Mouse (Mus musculus): ENCODE data around the gene Tmem30b. TPM values are rescaled to one million over a fixed set of nuclear protein-coding genes. Genes with fewer than 3 reads are reported as not detected.
A peak's percentile ranks its signal among the peaks of the same experiment; 100 is the strongest.
"Not testable (repeated sequence)": the region's sequence is repeated elsewhere in the genome, so short reads cannot be mapped to it uniquely, and the experiment has no call there.

Tmem30b gene
- total RNA-seq, 2 experiments from 2014 or later: 0.11 TPM; not detected in 1

DNA sequence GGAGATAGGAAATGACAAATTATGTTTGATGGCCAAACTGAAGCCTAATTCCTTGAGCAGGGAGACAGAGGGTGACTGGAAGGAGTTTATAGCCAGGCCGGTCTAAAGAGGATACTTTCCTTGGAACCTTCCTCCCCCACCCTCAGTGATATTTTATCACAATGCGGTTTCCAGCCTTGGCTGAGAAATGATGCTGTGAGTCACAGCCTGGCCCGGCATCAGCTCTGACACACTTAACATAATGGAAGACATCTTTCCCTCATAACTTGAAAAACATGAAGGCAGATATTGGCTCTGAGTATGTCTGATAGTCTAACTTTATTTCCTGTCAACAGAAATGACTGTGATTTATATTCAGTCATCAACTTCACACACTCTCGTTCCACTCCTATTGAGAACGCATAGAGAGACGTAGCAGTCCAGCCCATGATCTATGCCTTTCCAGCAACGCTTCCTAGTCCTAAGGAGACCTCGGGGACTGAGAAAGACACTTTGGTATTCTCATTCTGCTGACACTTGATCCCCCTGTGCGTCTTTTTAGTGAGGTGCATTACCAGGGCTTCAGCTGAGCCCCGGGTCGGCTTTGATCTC lies 14.2 kb downstream of the Tmem30b start:
- TF ChIP-seq CTCF (IDR thresholded peaks at IDR 0.05): no peak
- intact Hi-C loops (cut with DNase I): no loop called here
- Histone ChIP-seq H3K4me3 (no peak overlapping the region), H3K27ac (no peak overlapping the region)
- DNase-seq (ENCODE audit: extremely low spot score in 1 of 2, low spot score in 2 of 2): peak in 1 of 2 experiments; percentile 42

DNA sequence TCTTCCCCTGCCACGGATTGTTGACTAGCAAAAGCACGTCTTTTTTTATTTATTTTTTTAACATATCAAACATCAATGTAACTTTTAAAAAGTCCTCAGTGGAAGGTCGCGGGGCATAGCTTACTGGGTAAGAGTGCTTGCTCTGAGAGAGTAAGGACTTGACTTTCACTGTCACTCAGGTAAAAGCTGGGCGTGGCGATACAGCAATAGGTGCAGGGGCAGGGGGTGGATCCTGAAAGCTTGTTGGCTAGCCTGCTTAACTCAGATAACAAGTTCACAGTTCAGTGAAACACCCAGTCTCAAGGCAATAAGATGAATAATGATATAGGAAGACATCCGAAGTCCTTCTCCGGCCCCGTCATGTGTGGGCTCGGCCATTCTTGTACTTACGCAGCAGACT lies 16.6 kb downstream of the Tmem30b start:
- intact Hi-C loops (cut with DNase I): no loop called here
- DNase-seq (ENCODE audit: extremely low spot score in 1 of 2, low spot score in 2 of 2): no peak

DNA sequence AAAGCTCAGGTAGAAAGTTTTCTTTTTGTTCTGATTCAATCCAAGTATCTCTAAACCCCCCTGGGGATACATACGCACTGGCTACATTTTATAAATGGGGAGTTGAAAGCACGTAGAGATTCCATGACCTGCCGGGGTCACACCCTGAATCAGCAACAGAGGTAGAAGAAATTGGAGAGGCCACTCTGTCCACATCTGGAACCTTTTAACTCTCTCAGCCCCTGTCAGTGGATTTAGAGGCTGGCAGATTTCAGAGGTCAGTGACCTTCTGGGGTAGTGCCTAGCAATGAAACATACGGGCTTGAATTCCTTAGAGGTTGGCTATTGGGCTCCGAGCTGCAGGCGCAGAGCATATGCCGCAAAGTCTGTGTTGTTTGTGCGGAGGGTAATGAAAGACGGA lies 17.1 kb downstream of the Tmem30b start:
- intact Hi-C loops (cut with DNase I): no loop called here
- no peak overlapping the region for H3K27ac ChIP-seq
- no peak overlapping the region for H3K4me3 ChIP-seq
- TF ChIP-seq CTCF (IDR thresholded peaks at IDR 0.05): no peak
- DNase-seq (ENCODE audit: extremely low spot score in 1 of 2, low spot score in 2 of 2): no peak

More for the DNA sequence above, 16.6 kb downstream of the Tmem30b start:
- TF ChIP-seq CTCF (IDR thresholded peaks at IDR 0.05): no peak
- no peak overlapping the region for H3K27ac ChIP-seq
- no peak overlapping the region for H3K4me3 ChIP-seq

DNA sequence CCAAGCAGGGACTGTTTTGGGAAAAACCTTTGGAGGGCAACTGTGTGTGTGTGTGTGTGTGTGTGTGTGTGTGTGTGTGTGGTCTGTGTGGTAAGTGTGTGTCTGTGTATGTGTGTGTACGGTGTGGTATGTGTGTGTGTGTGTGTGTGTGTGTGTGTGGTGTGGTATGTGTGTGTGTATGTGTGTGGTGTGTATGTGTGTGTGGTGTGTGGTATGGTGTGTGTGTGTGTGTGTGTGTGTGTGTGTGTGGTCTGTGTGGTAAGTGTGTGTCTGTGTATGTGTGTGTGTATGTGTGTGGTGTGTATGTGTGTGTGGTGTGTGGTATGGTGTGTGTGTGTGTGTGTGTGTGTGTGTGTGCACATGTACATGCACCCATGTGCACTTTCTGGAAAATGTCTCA lies 18.1 kb downstream of the Tmem30b start:
- intact Hi-C loops (cut with DNase I); H3K4me3 ChIP-seq; DNase-seq (ENCODE audit: extremely low spot score in 1 of 2, low spot score in 2 of 2); H3K27ac ChIP-seq: not testable (repeated sequence)

DNA sequence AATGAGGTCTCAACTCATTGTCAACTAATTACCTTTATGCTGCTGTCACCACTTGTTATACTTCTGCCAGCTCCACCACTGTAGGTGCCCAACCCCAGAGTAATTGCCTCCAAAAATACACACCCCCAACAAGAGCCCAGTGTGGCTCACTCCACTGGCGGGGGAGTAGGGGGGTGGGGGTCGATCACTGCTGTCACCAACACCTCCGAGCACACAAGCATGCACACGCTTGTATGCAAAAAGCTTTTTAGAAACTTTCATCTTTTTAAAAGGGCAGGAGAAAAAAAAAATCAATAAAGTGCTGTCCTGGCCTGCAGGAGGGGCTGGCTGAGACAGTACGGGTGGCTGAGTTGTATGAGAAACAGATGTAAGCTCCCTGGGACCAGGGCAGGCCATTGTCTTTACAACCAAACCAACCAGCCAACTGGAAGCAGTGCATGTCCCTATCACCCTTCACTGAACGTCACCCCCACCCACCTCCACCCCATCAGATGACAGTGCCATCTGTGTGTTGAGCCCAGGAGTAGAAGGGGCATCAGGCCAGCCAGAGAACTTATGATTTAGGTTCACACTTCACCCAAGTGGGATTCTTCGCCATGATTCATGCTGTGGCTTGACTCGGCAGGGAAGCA lies 20.8 kb downstream of the Tmem30b start:
- H3K4me3 ChIP-seq: no peak overlapping the region
- H3K27ac ChIP-seq: no peak overlapping the region
- TF ChIP-seq CTCF (IDR thresholded peaks at IDR 0.05): no peak
- no peak for DNase-seq (ENCODE audit: extremely low spot score in 1 of 2, low spot score in 2 of 2)
- intact Hi-C loops (cut with DNase I): no loop called here

DNA sequence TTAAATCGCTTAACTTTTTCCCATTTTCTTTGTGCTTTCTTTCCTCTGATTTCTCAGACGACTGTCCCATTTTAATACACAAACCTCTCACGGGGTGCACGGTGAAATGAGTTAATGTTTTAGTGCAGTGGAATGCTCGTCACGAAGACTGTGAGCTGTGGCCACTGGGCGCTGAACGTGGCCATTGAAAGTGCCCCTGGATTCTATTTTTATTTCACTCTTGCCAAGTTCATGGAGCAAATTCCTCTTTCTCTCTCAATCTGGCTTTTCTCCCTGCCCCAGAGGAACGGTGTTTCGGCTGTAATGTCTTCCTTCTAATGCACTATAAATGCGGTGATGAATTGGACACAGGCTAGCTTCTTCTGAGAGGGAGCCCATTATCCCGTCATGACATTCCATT lies 23.1 kb downstream of the Tmem30b start:
- DNase-seq (ENCODE audit: extremely low spot score in 1 of 2, low spot score in 2 of 2): no peak
- intact Hi-C loops (cut with DNase I): no loop called here

DNA sequence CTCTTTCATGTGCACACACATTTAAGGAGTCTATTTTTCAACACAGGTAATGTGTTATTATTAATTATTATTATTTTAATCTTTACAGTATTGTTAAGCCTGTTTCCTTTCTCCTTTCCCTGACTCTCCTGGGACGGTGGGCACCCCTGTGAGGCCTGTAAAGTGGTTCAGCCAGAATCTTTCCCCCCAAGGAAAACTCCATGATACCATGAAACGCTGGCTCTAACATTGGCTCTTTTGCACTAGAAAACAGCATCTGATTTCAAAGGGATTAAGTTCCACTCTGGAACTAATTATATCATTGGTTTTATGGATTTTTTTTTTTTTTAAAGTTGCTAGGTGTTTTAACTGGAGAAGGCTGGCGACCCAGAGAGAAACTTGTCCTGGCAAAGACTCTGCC lies 24.2 kb downstream of the Tmem30b start:
- no peak for TF ChIP-seq CTCF (IDR thresholded peaks at IDR 0.05)
- DNase-seq (ENCODE audit: extremely low spot score in 1 of 2, low spot score in 2 of 2): no peak
- intact Hi-C loops (cut with DNase I): no loop called here

More for the DNA sequence above, 23.1 kb downstream of the Tmem30b start:
- Histone ChIP-seq H3K27ac (no peak overlapping the region), H3K4me3 (no peak overlapping the region)
- no peak for TF ChIP-seq CTCF (IDR thresholded peaks at IDR 0.05)

DNA sequence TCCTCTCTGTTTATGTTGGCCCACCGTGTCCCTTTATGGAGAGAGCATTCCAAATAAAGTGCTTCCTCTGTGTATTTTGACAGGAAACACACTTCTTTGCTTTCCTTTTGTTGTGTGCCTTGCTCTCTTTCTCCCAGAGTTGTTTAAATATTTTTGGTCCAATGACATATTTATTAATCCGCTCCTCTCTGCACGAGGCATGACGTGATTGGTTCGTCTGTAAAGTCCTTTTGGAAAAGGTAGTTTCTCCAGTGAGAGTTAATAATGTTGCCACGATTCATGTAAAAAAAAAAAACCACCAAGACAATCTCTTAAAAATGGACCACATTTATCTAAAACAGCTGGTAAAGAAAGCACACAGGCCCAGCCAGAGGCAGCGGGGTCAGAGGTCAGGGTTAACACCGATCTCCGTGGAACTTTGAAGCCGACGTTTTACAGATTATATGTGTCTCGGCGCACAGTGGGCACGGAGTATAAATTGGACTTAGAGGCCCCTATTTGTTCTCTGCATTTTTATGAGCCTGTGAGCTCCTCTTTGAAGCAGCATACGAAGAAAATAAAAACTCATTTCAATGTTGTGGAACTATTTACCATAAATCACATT lies 24.9 kb downstream of the Tmem30b start:
- intact Hi-C loops (cut with DNase I): no loop called here
- Histone ChIP-seq H3K4me3 (no peak overlapping the region), H3K27ac (no peak overlapping the region)
- no peak for DNase-seq (ENCODE audit: extremely low spot score in 1 of 2, low spot score in 2 of 2)
- TF ChIP-seq CTCF (IDR thresholded peaks at IDR 0.05): no peak

More for the DNA sequence above, 24.2 kb downstream of the Tmem30b start:
- Histone ChIP-seq H3K4me3 (no peak overlapping the region), H3K27ac (no peak overlapping the region)

DNA sequence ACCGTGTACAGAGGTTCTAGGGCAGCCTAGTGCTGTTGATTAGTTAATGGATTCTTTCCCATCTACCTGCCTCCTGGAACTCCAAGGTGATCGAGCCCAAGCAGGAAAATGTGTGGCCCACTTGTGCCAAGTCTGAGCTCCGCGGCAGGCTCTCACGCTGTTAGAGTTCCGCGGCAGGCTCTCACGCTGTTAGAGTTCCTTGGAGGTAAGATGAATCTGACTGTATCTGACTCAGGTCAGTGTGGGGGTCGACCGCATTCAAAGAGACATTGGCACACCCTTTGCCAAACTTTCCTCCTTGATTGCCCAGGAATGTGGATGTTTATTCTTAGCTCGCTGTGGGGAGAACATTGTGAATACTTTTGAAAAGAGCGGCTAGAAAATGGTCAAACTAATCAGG lies 28.4 kb downstream of the Tmem30b start:
- intact Hi-C loops (cut with DNase I): loop anchor here (1.0 to 10.0 kb wide), 2 partner anchors 193 to 496 kb away; no protein-coding TSS in a partner anchor
- TF ChIP-seq CTCF (IDR thresholded peaks at IDR 0.05): no peak

DNA sequence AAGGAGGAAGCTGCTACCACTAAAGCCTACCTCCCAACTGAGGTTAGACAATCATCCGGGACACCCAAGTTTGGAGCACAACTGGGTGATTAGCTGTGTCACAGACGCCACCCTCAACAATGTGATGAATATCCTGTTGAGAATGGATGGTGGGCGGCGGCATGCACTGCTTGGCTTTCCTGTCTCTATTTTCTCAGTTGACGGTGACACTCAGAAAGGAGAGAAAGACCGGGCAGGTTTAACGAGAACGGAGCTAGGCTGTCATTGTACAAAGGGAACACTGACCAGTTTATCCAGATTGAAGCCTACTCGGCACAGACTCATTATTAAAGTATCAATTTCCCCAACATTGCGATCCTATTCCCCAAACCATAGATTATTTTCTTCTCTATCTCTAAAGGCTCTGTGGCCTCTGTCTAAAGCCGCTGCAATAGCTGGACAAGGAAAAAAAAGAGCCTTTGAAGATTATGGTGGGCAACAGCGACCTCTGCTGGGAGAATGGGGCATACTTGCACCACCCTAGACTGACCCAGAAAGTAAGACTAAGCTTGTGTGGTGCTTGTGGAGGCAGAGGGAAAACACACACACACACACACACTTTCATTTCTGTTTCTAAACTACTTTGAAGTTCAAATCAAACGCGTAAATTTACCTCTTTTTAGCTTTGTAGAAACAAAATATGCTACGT lies 29.0 kb downstream of the Tmem30b start:
- peak; percentile 65 to 87 for DNase-seq (ENCODE audit: extremely low spot score in 1 of 2, low spot score in 2 of 2)
- TF ChIP-seq CTCF (IDR thresholded peaks at IDR 0.05): peak; percentile 90
- intact Hi-C loops (cut with DNase I): loop anchor here (1.0 to 10.0 kb wide), 2 partner anchors 192 to 496 kb away; no protein-coding TSS in a partner anchor
- no peak overlapping the region for H3K27ac ChIP-seq
- H3K4me3 ChIP-seq: peak overlapping the region; percentile 13; the same call in 1 of the 2 replicates

More for the DNA sequence above, 28.4 kb downstream of the Tmem30b start:
- DNase-seq (ENCODE audit: extremely low spot score in 1 of 2, low spot score in 2 of 2): no peak
- no peak overlapping the region for H3K4me3 ChIP-seq
- H3K27ac ChIP-seq: no peak overlapping the region

DNA sequence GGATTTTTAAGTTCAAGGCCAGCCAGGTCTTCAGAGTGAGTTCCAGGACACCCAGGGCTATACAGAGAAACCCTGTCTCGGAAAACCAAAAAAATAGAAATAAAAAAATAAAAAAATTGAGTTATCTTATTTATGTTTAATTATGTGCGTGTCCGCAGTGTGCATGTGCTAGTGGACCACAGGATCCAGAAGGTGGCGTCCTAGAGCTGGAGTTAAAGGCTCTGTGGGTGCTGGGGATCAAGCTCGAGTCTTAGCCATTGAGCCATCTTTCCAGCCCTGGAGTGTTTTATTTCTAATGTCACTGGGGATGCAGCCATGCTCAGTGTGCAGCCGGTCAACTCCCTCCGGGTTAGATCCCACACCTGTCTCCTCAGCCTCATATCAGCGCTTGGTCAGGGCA lies 29.7 kb downstream of the Tmem30b start:
- intact Hi-C loops (cut with DNase I): loop anchor here (10.0 kb wide), 1 partner anchor 192 kb away; no protein-coding TSS in a partner anchor
- no peak for TF ChIP-seq CTCF (IDR thresholded peaks at IDR 0.05)
- Histone ChIP-seq H3K27ac (no peak overlapping the region), H3K4me3 (no peak overlapping the region)
- no peak for DNase-seq (ENCODE audit: extremely low spot score in 1 of 2, low spot score in 2 of 2)

DNA sequence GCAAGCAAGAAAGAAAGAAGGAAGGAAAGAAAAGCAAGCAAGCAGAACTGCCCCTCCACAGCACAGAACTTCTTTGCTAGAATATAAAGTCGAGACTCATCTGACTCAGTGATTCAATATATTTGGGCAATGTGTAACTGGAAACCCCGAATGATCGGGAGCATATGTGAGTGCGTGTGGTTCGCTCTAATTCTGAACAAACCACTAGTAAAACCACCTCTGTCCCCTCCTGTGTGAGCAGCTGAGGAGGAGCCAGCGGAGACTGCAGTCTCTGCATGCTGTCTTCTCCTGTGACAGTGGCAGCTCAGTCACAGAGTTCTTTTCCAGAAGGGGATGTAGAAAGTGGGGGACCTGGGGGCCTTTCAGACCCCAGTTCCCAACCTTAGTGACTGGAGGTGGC lies 31.5 kb downstream of the Tmem30b start:
- no peak for TF ChIP-seq CTCF (IDR thresholded peaks at IDR 0.05)
- no peak for DNase-seq (ENCODE audit: extremely low spot score in 1 of 2, low spot score in 2 of 2)
- Histone ChIP-seq H3K27ac (no peak overlapping the region), H3K4me3 (no peak overlapping the region)
- intact Hi-C loops (cut with DNase I): loop anchor here (10.0 kb wide), 1 partner anchor 190 kb away; no protein-coding TSS in a partner anchor
